Mouse (Mus musculus) heart, adult 2 months (tissue): ENCODE measurements around the gene Creb3l2.

ENCODE experiments used
- EP300 ChIP-seq: fragments of 200-500 bp; IDR thresholded peaks from 2 replicates; pipeline ENCODE4 v1.6.1; 2011; ENCODE audit warnings: low read depth, low read length, control low read depth; ENCODE audit not compliant: insufficient read depth
- POLR2A ChIP-seq: fragments of 200-500 bp; IDR thresholded peaks from 2 replicates; pipeline ENCODE4 v1.6.1; 2011; ENCODE audit warnings: mild to moderate bottlenecking, low read depth, low read length, control low read depth; ENCODE audit not compliant: insufficient read depth

- no peak for TF ChIP-seq POLR2A
- no peak for TF ChIP-seq EP300
These were observed 42.7 kb upstream of the Creb3l2 start for GRCm38 (mm10) chr6:37484588-37485070.
